Mouse (Mus musculus) liver, embryonic 16.5 days (tissue): ENCODE results near the gene Gtf3c5. TPM values are rescaled to one million over a fixed set of nuclear protein-coding genes. Genes with fewer than 3 reads are reported as not detected.

Experiments used
- ATAC-seq: fragments of 200-750 bp; cut with Nextera tagmentation; 2 replicates; pipeline ENCODE4 v1.8.0; 2017; ENCODE audit warnings: low read depth, mild to moderate bottlenecking, moderate number of reproducible peaks, moderate library complexity
- H3K27ac ChIP-seq: fragments of 300-500 bp; sonication (generic); 2 replicates; pipeline ENCODE4 v1.5.1; 2014; ENCODE audit warnings: mild to moderate bottlenecking, low read length
- H3K27me3 ChIP-seq: fragments of 300-500 bp; sonication (generic); 2 replicates; pipeline ENCODE4 v1.6.1; 2014; ENCODE audit warnings: low read depth, low read length, mixed read lengths; ENCODE audit not compliant: control insufficient read depth, insufficient read depth
- H3K36me3 ChIP-seq: fragments of 300-500 bp; sonication (generic); 2 replicates; pipeline ENCODE4 v1.6.1; 2014; ENCODE audit warnings: mild to moderate bottlenecking; ENCODE audit not compliant: control insufficient read depth, insufficient read depth
- H3K4me1 ChIP-seq: fragments of 300-500 bp; sonication (generic); 2 replicates; pipeline ENCODE4 v1.6.1; 2014; ENCODE audit warnings: low read depth, low read length, mixed read lengths; ENCODE audit not compliant: control insufficient read depth
- H3K4me2 ChIP-seq: fragments of 300-500 bp; sonication (generic); 2 replicates; pipeline ENCODE4 v1.6.1; 2014; ENCODE audit warnings: low read depth, low read length, mixed read lengths
- H3K4me3 ChIP-seq: fragments of 300-500 bp; sonication (generic); 2 replicates; pipeline ENCODE4 v1.5.1; 2014; ENCODE audit warnings: low read depth, mild to moderate bottlenecking, low read length
- H3K9ac ChIP-seq: fragments of 300-500 bp; sonication (generic); 2 replicates; pipeline ENCODE4 v1.6.1; 2014; ENCODE audit warnings: low read depth, low read length
- H3K9me3 ChIP-seq: fragments of 300-500 bp; sonication (generic); replicated peaks from 2 replicates; pipeline ENCODE4 v1.6.1; 2016; ENCODE audit warnings: low read length; ENCODE audit not compliant: control insufficient read depth
- WGBS: fragments of 180-500 bp; shearing (Covaris S2); extraction: QIAGEN DNeasy Blood & Tissue Kit; methylation state at CpG from one replicate; pipeline ENCODE4 v1.1.7; 2014; ENCODE audit not compliant: insufficient replicate concordance; 5-methylcytosine and 5-hydroxymethylcytosine counted together
- polyA plus RNA-seq: library from polyadenylated mRNA; unstranded; fragments of >200 nt; fragmentation: Nextera tagmentation; extraction: Ambion mirVana; gene quantifications from 2 replicates; pipeline ENCODE4 v1.2.1, GENCODE M21; 2015

The Gtf3c5 gene
- polyA plus RNA-seq, 1 experiment from 2014 or later: 12.1 TPM

- no peak overlapping the region for H3K9ac ChIP-seq
- no peak overlapping the region for H3K4me2 ChIP-seq
- peaks cover 5% of the 10 kb centered on the region for H3K4me1 ChIP-seq
- 7% methylated on average over 1 of the region's 1 CpGs for WGBS
- H3K4me3 ChIP-seq: no peak overlapping the region
- no peaks in the 10 kb centered on the region for H3K9me3 ChIP-seq
- no peaks in the 10 kb centered on the region for H3K36me3 ChIP-seq
- no peak overlapping the region for H3K27ac ChIP-seq
- H3K27me3 ChIP-seq: no peaks in the 10 kb centered on the region
- no peak for ATAC-seq
Observed at GRCm38 (mm10) chr2:28588574-28588973, 5.0 kb upstream of the Gtf3c5 start.

DNA sequence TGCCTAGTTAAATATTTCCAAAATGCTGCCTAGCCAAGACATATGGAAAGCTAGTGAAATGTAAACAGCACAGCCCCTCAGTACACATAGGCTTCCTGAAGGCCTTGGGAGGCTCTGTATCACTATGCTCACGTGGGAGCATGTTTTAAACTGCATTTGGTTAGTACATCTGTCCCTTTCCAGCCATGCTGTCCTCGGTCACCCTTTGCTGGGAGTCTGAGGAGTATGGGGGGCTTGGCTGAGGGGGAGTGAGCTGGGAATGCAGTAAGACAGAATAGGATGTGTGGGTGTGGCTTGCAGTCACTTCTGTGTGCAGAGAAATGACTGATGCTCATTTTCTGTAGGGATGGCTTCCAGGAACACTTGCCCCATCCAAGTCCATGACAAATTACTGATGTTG lies 2.2 kb upstream of the Gtf3c5 start:
- WGBS: 34% methylated on average over 2 of the region's 2 CpGs
- Histone ChIP-seq H3K9me3 (no peaks in the 10 kb centered on the region), H3K4me3 (no peak overlapping the region), H3K36me3 (no peaks in the 10 kb centered on the region), H3K27me3 (no peaks in the 10 kb centered on the region), H3K9ac (no peak overlapping the region), H3K4me2 (no peak overlapping the region), H3K27ac (no peak overlapping the region), H3K4me1 (peaks cover 14% of the 10 kb centered on the region)
- no peak for ATAC-seq

GRCm38 (mm10) chr2:28585043-28585571 lies 1.6 kb upstream of the Gtf3c5 start:
- H3K27ac ChIP-seq: no peak overlapping the region
- H3K9me3 ChIP-seq: no peaks in the 10 kb centered on the region
- no peaks in the 10 kb centered on the region for H3K36me3 ChIP-seq
- no peaks in the 10 kb centered on the region for H3K27me3 ChIP-seq
- ATAC-seq: no peak
- WGBS: 18% methylated on average over 6 of the region's 6 CpGs
- H3K4me1 ChIP-seq: peaks cover 14% of the 10 kb centered on the region
- no peak overlapping the region for H3K9ac ChIP-seq
- no peak overlapping the region for H3K4me2 ChIP-seq
- no peak overlapping the region for H3K4me3 ChIP-seq

GRCm38 (mm10) chr2:28582647-28583353 lies 751 bp downstream of the Gtf3c5 start:
- WGBS: under 1% methylated on average over 56 of the region's 56 CpGs
- Histone ChIP-seq H3K9ac (peak overlapping the region; percentile 75), H3K36me3 (no peaks in the 10 kb centered on the region; the same call in 1 of the 2 replicates), H3K9me3 (no peaks in the 10 kb centered on the region), H3K4me2 (peak overlapping the region; percentile 85), H3K4me1 (peaks cover 14% of the 10 kb centered on the region), H3K4me3 (peak overlapping the region; percentile 92), H3K27me3 (no peaks in the 10 kb centered on the region), H3K27ac (peak overlapping the region; percentile 81)
- peak; percentile 87 for ATAC-seq

DNA sequence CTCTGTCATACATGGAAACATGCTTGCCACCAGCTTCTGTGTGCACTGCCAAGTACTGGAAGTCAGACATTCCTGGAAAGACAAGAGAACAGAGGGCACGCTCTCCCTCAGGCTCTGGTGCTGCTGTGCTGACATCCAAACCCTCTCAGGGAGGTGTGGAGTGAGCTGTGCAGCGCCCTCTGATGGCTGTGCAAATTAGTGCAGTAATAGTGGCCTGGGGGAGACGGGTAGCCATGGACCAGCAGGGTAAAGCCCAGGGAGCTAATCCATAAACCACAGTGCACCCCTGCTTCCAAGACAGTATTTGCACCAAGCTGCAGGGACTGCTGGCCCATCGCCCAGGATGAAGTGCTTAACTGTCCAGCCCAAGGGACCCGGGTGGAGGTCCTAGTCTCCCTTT lies 5.5 kb downstream of the Gtf3c5 start:
- H3K4me3 ChIP-seq: no peak overlapping the region
- H3K9ac ChIP-seq: no peak overlapping the region
- H3K4me2 ChIP-seq: no peak overlapping the region
- H3K9me3 ChIP-seq: no peaks in the 10 kb centered on the region
- no peaks in the 10 kb centered on the region for H3K27me3 ChIP-seq
- no peak overlapping the region for H3K27ac ChIP-seq
- H3K4me1 ChIP-seq: peaks cover 7% of the 10 kb centered on the region
- ATAC-seq: no peak
- peaks cover 21% of the 10 kb centered on the region; the same call in 1 of the 2 replicates for H3K36me3 ChIP-seq
- 75% methylated on average over 5 of the region's 5 CpGs for WGBS

DNA sequence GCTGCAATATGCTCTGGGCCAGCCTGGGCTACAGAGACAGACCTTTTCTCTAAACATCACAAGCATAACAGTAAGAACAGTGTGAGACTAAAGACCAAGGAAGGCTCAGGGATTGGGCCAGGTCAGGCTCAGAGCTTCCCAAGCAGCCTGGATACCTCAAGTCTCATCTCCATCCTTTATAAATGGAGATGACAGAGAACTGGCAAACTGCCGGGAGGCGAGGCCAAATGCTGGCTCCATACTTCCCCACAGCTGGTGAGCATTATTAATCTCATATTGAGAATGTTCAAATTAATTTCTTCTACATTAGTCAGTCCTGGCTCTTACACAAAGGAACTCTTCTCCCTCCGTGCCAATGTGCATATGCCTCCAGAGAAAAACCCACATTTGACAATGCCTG lies 6.7 kb downstream of the Gtf3c5 start:
- Histone ChIP-seq H3K9ac (no peak overlapping the region), H3K27ac (no peak overlapping the region), H3K27me3 (no peaks in the 10 kb centered on the region), H3K9me3 (no peaks in the 10 kb centered on the region), H3K4me1 (peaks cover 1% of the 10 kb centered on the region; the same call in 1 of the 2 replicates), H3K4me3 (no peak overlapping the region), H3K36me3 (peaks cover 33% of the 10 kb centered on the region), H3K4me2 (no peak overlapping the region)
- ATAC-seq: no peak
- 84% methylated on average over 3 of the region's 3 CpGs for WGBS

DNA sequence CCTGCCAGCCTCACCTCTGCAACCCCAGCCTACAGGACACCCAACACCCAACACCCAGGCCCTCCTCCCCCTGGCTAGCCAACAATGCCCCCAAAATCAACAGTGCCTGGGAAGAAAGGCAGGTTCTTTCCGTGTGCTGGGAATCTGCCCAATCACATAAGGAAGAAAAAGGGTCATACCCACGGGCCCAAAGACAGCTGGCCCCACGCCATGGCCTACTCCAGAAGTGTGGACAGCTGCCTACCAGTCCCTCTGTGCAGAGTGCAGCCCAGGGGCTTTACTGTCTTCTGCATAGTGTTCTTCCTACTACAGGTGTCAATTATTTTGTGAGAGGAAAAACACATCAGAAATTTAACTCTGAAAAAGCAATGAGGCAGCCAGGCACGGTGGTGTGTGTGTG lies 8.2 kb downstream of the Gtf3c5 start:
- peaks cover 43% of the 10 kb centered on the region for H3K36me3 ChIP-seq

GRCm38 (mm10) chr2:28569903-28570302 lies 13.6 kb downstream of the Gtf3c5 start:
- no peak for ATAC-seq
- Histone ChIP-seq H3K4me3 (no peak overlapping the region), H3K4me2 (no peak overlapping the region), H3K36me3 (peaks cover 33% of the 10 kb centered on the region), H3K27ac (no peak overlapping the region), H3K9ac (no peak overlapping the region), H3K9me3 (no peaks in the 10 kb centered on the region), H3K4me1 (no peaks in the 10 kb centered on the region), H3K27me3 (no peaks in the 10 kb centered on the region)
- 85% methylated on average over 2 of the region's 3 CpGs for WGBS

More for the DNA sequence above, 8.2 kb downstream of the Gtf3c5 start:
- Histone ChIP-seq H3K27ac (no peak overlapping the region), H3K4me2 (no peak overlapping the region), H3K4me1 (no peaks in the 10 kb centered on the region), H3K9ac (no peak overlapping the region), H3K27me3 (no peaks in the 10 kb centered on the region), H3K9me3 (no peaks in the 10 kb centered on the region), H3K4me3 (no peak overlapping the region)
- 77% methylated on average over 4 of the region's 4 CpGs for WGBS
- no peak for ATAC-seq

DNA sequence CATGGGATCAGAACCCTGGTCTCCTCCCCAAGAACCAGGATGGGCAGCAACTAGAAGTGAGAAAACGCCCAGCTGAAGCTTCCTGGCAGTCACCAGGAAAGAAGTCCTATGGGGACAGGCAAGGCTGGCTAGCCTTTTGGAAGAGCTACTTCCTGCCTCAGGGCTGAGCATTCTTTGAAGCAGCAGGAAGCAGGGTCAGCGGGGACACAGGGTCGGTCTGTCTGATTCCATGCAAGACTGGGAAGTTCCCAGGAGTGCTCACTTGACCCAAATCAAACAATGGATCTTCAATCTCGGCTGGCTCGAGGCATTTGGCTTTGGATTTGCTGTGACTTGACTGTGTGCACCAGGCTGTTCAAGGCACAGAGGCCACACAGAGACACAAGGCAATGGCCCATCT lies 17.0 kb downstream of the Gtf3c5 start:
- ATAC-seq: no peak
- H3K4me2 ChIP-seq: no peak overlapping the region
- WGBS: 64% methylated on average over 5 of the region's 5 CpGs

More for the DNA sequence above, 17.0 kb downstream of the Gtf3c5 start:
- Histone ChIP-seq H3K36me3 (peaks cover 11% of the 10 kb centered on the region), H3K4me1 (no peaks in the 10 kb centered on the region), H3K9ac (no peak overlapping the region), H3K27me3 (no peaks in the 10 kb centered on the region), H3K27ac (no peak overlapping the region), H3K4me3 (no peak overlapping the region), H3K9me3 (no peaks in the 10 kb centered on the region)
